Mouse (Mus musculus) E14TG2a.4 (cell line): Measurements from ENCODE around the gene Arhgef3.

Experiments
- CTCF ChIP-seq: conservative IDR thresholded peaks from 2 replicates; pipeline ENCODE4 v1.5.1; 2014; ENCODE audit warnings: low read length
- POU5F1 ChIP-seq: IDR thresholded peaks from 2 replicates; pipeline ENCODE4 v1.6.1; 2014; ENCODE audit warnings: low read length, borderline replicate concordance

DNA sequence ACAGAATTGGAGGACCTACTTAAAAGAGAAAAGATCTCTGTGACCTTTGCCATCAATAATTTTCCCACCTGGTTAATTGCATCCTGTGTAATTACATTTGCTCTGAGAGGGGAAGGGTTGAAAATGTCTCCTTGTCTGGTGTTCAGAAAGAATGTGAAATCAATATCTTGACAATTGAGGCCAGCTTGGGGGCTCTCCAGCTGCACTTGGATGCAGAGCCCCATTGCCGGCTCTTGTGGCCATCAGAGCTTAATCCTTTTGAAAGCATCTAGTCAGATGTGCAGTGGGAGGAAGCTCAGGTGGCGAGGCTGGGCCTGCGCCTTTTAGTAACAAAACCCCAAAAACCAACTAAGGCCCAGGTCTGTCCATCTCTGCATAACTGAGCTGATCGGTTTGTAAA is 28.7 kb upstream of the Arhgef3 start:
- no peak for TF ChIP-seq CTCF
- TF ChIP-seq POU5F1, result no peak
